Comparison of ENCODE assay signal across 23 mouse cellular contexts in genomic region chr1:73633071-73633470, GRCm38 (mm10).
DNase-seq lines count a peak whose midpoint lies in the region; ATAC-seq and TF ChIP-seq lines count a peak whose summit lies in the region.
"Had no signal": no experiment of that assay in that cellular context is flagged by ENCODE, and none has a peak within 500 bp of the region (broad histone marks: within the 10 kb centered on the region; RNA-seq: fewer than 3 reads in every experiment).

No protein-coding gene starts in this region.

- H3K79me2 ChIP-seq in liver, adult 2 months (ENCODE audit: control insufficient read depth, insufficient read depth, low read length) = no peaks in the 10 kb centered on the region

- no peak for TF ChIP-seq EP300 in liver, postnatal 0 days (IDR thresholded peaks at IDR 0.05; ENCODE audit: low read depth)

- no peaks in the 10 kb centered on the region for H3K36me3 ChIP-seq in heart, embryonic 10.5 days
- no peaks in the 10 kb centered on the region for H3K36me3 ChIP-seq in kidney, adult 2 months (ENCODE audit: control insufficient read depth, insufficient read depth, low read length)
- no peaks in the 10 kb centered on the region for H3K36me3 ChIP-seq in liver, adult 2 months (ENCODE audit: control insufficient read depth, insufficient read depth, low read length)
- no peaks in the 10 kb centered on the region for H3K36me3 ChIP-seq in liver, postnatal 0 days (replicated peaks; ENCODE audit: insufficient read depth, low read length)
- H3K36me3 ChIP-seq in midbrain, embryonic 11.5 days (ENCODE audit: control insufficient read depth, insufficient read depth, low read length) = no peaks in the 10 kb centered on the region
- H3K36me3 ChIP-seq in midbrain, embryonic 13.5 days = no peaks in the 10 kb centered on the region
- H3K36me3 ChIP-seq: embryonic facial prominence, embryonic 13.5 days; embryonic facial prominence, embryonic 15.5 days; forebrain, embryonic 15.5 days had no signal

- no peak overlapping the region for H3K9ac ChIP-seq in liver, adult 2 months (ENCODE audit: low read depth, low read length)
- no peak overlapping the region for H3K9ac ChIP-seq in liver, postnatal 0 days (replicated peaks)
- no peak overlapping the region for H3K9ac ChIP-seq in midbrain, embryonic 11.5 days (ENCODE audit: low read length)
- no peak overlapping the region for H3K9ac ChIP-seq in midbrain, embryonic 13.5 days (replicated peaks)
- H3K9ac ChIP-seq: embryonic facial prominence, embryonic 13.5 days; embryonic facial prominence, embryonic 15.5 days; forebrain, embryonic 13.5 days; forebrain, embryonic 15.5 days had no signal

- no peak for ATAC-seq in liver, postnatal 0 days
- ATAC-seq in midbrain, embryonic 11.5 days (ENCODE audit: low FRiP score) = no peak
- no peak for ATAC-seq in midbrain, embryonic 13.5 days
- ATAC-seq: forebrain, embryonic 13.5 days; forebrain, embryonic 15.5 days had no signal

- H3K4me1 ChIP-seq in heart, embryonic 10.5 days = peaks cover 23% of the 10 kb centered on the region
- peaks cover 14% of the 10 kb centered on the region for H3K4me1 ChIP-seq in kidney, adult 2 months (ENCODE audit: control insufficient read depth, insufficient read depth, low read length)
- H3K4me1 ChIP-seq in liver, adult 2 months (ENCODE audit: control insufficient read depth, insufficient read depth, low read length) = peaks cover 6% of the 10 kb centered on the region; the same call in 1 of the 2 replicates
- no peaks in the 10 kb centered on the region for H3K4me1 ChIP-seq in liver, postnatal 0 days (ENCODE audit: insufficient read depth)
- no peaks in the 10 kb centered on the region for H3K4me1 ChIP-seq in midbrain, embryonic 11.5 days (ENCODE audit: control insufficient read depth, insufficient read depth, low read length)
- 0 out of 2 replicates have a peak, but pooled peaks cover 3% of the 10 kb centered on the region for H3K4me1 ChIP-seq in midbrain, embryonic 13.5 days (replicated peaks)
- H3K4me1 ChIP-seq: embryonic facial prominence, embryonic 13.5 days; embryonic facial prominence, embryonic 15.5 days; forebrain, embryonic 13.5 days had no signal

- no peak for DNase-seq in heart, embryonic 10.5 days (ENCODE audit: low spot score)
- DNase-seq in heart, postnatal 14 days = no peak
- peak; percentile 45 for DNase-seq in kidney, adult 2 months
- no peak for DNase-seq in kidney, postnatal 14 days
- DNase-seq in liver, adult 2 months (ENCODE audit: extremely low read depth, low read depth, low spot score) = peak; percentile 66
- no peak for DNase-seq in liver, postnatal 0 days
- DNase-seq in midbrain, embryonic 11.5 days (ENCODE audit: low spot score, missing footprints) = peak; percentile 45
- DNase-seq: adrenal gland, adult 2 months; adrenal gland, postnatal 10 days; adrenal gland, postnatal 25 days; cerebellum, adult 11 months; cerebellum, adult 18-20 months; cerebellum, adult 8-10 months; cerebellum, adult 9-11 months; cerebellum, postnatal 14 days; cerebellum, postnatal 36 days; embryo, embryonic 11 days had no signal

- peak overlapping the region; percentile 47; the same call in 1 of the 2 replicates for H3K27ac ChIP-seq in heart, embryonic 10.5 days
- H3K27ac ChIP-seq in kidney, adult 2 months (ENCODE audit: insufficient read depth, low read depth, low read length) = no peak overlapping the region
- H3K27ac ChIP-seq in liver, adult 2 months (replicated peaks; ENCODE audit: insufficient read depth, low read depth, low read length) = no peak overlapping the region
- no peak overlapping the region for H3K27ac ChIP-seq in liver, postnatal 0 days (ENCODE audit: low read depth)
- no peak overlapping the region for H3K27ac ChIP-seq in midbrain, embryonic 11.5 days (ENCODE audit: low read depth, low read length)
- H3K27ac ChIP-seq in midbrain, embryonic 13.5 days = no peak overlapping the region
- H3K27ac ChIP-seq: embryonic facial prominence, embryonic 13.5 days; embryonic facial prominence, embryonic 15.5 days; forebrain, embryonic 13.5 days; forebrain, embryonic 15.5 days had no signal

- no peak overlapping the region for H3K4me2 ChIP-seq in liver, postnatal 0 days (ENCODE audit: low read depth, low read length)
- H3K4me2 ChIP-seq in midbrain, embryonic 11.5 days = no peak overlapping the region
- H3K4me2 ChIP-seq in midbrain, embryonic 13.5 days (replicated peaks) = no peak overlapping the region
- H3K4me2 ChIP-seq: embryonic facial prominence, embryonic 13.5 days; embryonic facial prominence, embryonic 15.5 days; forebrain, embryonic 13.5 days; forebrain, embryonic 15.5 days had no signal

- H3K27me3 ChIP-seq in heart, embryonic 10.5 days (ENCODE audit: insufficient read depth, poor library complexity, severe bottlenecking) = no peaks in the 10 kb centered on the region
- H3K27me3 ChIP-seq in kidney, adult 2 months (replicated peaks; ENCODE audit: control insufficient read depth, insufficient read depth, low read length) = no peaks in the 10 kb centered on the region
- H3K27me3 ChIP-seq in liver, adult 2 months (ENCODE audit: control insufficient read depth, insufficient read depth, low read length) = no peaks in the 10 kb centered on the region
- no peaks in the 10 kb centered on the region for H3K27me3 ChIP-seq in liver, postnatal 0 days (ENCODE audit: insufficient read depth, low read length)
- H3K27me3 ChIP-seq in midbrain, embryonic 11.5 days (ENCODE audit: control insufficient read depth, insufficient read depth, low read length) = no peaks in the 10 kb centered on the region
- no peaks in the 10 kb centered on the region for H3K27me3 ChIP-seq in midbrain, embryonic 13.5 days
- H3K27me3 ChIP-seq: embryonic facial prominence, embryonic 13.5 days; embryonic facial prominence, embryonic 15.5 days; forebrain, embryonic 13.5 days; forebrain, embryonic 15.5 days had no signal

- TF ChIP-seq POLR2A in kidney, adult 2 months (IDR thresholded peaks at IDR 0.05; ENCODE audit: low read depth, low read length) = no peak
- no peak for TF ChIP-seq POLR2A in liver, adult 2 months (IDR thresholded peaks at IDR 0.05; ENCODE audit: extremely low read depth, insufficient read depth, low read length)

- TF ChIP-seq CTCF in kidney, adult 2 months (conservative IDR thresholded peaks at IDR 0.05; ENCODE audit: insufficient read depth, insufficient read length, low read depth, low read length) = no peak
- TF ChIP-seq CTCF in liver, adult 2 months (IDR thresholded peaks at IDR 0.05; ENCODE audit: low read depth, low read length) = no peak
- no peak for TF ChIP-seq CTCF in liver, postnatal 0 days (IDR thresholded peaks at IDR 0.05; ENCODE audit: low read depth)

- no peaks in the 10 kb centered on the region for H3K9me3 ChIP-seq in heart, embryonic 10.5 days
- no peaks in the 10 kb centered on the region for H3K9me3 ChIP-seq in liver, postnatal 0 days (ENCODE audit: low read length)
- no peaks in the 10 kb centered on the region for H3K9me3 ChIP-seq in midbrain, embryonic 11.5 days (ENCODE audit: control insufficient read depth, low read length)
- H3K9me3 ChIP-seq in midbrain, embryonic 13.5 days = no peaks in the 10 kb centered on the region
- H3K9me3 ChIP-seq: embryonic facial prominence, embryonic 13.5 days; embryonic facial prominence, embryonic 15.5 days; forebrain, embryonic 13.5 days; forebrain, embryonic 15.5 days had no signal

- intact Hi-C loops in heart, postnatal 14 days (cut with DNase I) = no loop called here

- 46% methylated on average over 1 of the region's 1 CpGs for WGBS in heart, embryonic 10.5 days
- 58% methylated on average over 1 of the region's 1 CpGs for WGBS in kidney, adult 2 months
- 28% methylated on average over 1 of the region's 1 CpGs for WGBS in liver, adult 2 months
- WGBS in liver, postnatal 0 days (ENCODE audit: insufficient replicate concordance) = 73% methylated on average over 1 of the region's 1 CpGs
- 79% methylated on average over 1 of the region's 1 CpGs for WGBS in midbrain, embryonic 11.5 days
- 76% methylated on average over 1 of the region's 1 CpGs for WGBS in midbrain, embryonic 13.5 days

- no peak overlapping the region for H3K4me3 ChIP-seq in heart, embryonic 10.5 days
- no peak overlapping the region for H3K4me3 ChIP-seq in kidney, adult 2 months (ENCODE audit: insufficient read depth, low read depth, low read length)
- H3K4me3 ChIP-seq in liver, adult 2 months (ENCODE audit: insufficient read depth, low read depth, low read length) = no peak overlapping the region
- H3K4me3 ChIP-seq in liver, postnatal 0 days (ENCODE audit: low read depth, low read length) = no peak overlapping the region
- no peak overlapping the region for H3K4me3 ChIP-seq in midbrain, embryonic 11.5 days (ENCODE audit: low read depth, low read length)
- H3K4me3 ChIP-seq in midbrain, embryonic 13.5 days (replicated peaks) = no peak overlapping the region
- H3K4me3 ChIP-seq: embryonic facial prominence, embryonic 13.5 days; embryonic facial prominence, embryonic 15.5 days; erythroblast, embryonic 14.5 days; forebrain, embryonic 13.5 days; forebrain, embryonic 15.5 days had no signal

Comparison
In these comparisons a context has a peak if more than half of its experiments do, and no peak if none do; other contexts are left out.
1. DNase-seq: peak in kidney, adult 2 months (single experiment), liver, adult 2 months (single experiment) and midbrain, embryonic 11.5 days (single experiment); none in heart, embryonic 10.5 days (single experiment), heart, postnatal 14 days (0 of 2), kidney, postnatal 14 days (single experiment) and liver, postnatal 0 days (single experiment).